Mouse (Mus musculus) embryonic fibroblast, embryonic 13.5 days (primary cell): Measurements from ENCODE around the gene Pdgfb.

Source experiments
- CTCF ChIP-seq: IDR thresholded peaks from 2 replicates; pipeline ENCODE4 v1.5.1; 2011; ENCODE audit warnings: mild to moderate bottlenecking, control low read depth, low read length, moderate library complexity, borderline replicate concordance; ENCODE audit not compliant: insufficient read depth
- POLR2A ChIP-seq: IDR thresholded peaks from 2 replicates; pipeline ENCODE4 v1.6.1; 2011; ENCODE audit warnings: low read depth, mild to moderate bottlenecking, control low read depth, low read length, moderate library complexity

- no peak for TF ChIP-seq CTCF
- TF ChIP-seq POLR2A = no peak
These were observed 23.3 kb upstream of the Pdgfb start for GRCm38 (mm10) chr15:80038110-80038391.
